Mouse (Mus musculus) myocyte (in vitro differentiated cells): ENCODE results near the gene Cmbl. TPM values are rescaled to one million over a fixed set of nuclear protein-coding genes. Genes with fewer than 3 reads are reported as not detected.
A peak's percentile ranks its signal among the peaks of the same experiment; 100 is the strongest.

Source experiments
- H3K27me3 ChIP-seq: one replicate; pipeline ENCODE4 v1.6.1; 2011; ENCODE audit not compliant: control insufficient read depth, insufficient read depth, insufficient read length
- H3K36me3 ChIP-seq: one replicate; pipeline ENCODE4 v1.6.1; 2011; ENCODE audit not compliant: control insufficient read depth, insufficient read depth
- H3K4me2 ChIP-seq: one replicate; pipeline ENCODE4 v1.6.1; 2011; ENCODE audit warnings: low read depth, control low read depth
- H3K4me3 ChIP-seq: one replicate; pipeline ENCODE4 v1.5.1; 2011; ENCODE audit warnings: mild to moderate bottlenecking, control low read depth, moderate library complexity
- H3K79me2 ChIP-seq: one replicate; pipeline ENCODE4 v1.6.1; 2011; ENCODE audit not compliant: control insufficient read depth, insufficient read depth
- H3ac ChIP-seq: one replicate; pipeline ENCODE4 v1.6.1; 2011; ENCODE audit not compliant: control insufficient read depth, insufficient read length
- CEBPB ChIP-seq: IDR thresholded peaks from 2 replicates; pipeline ENCODE4 v1.6.1; 2011; ENCODE audit warnings: mild to moderate bottlenecking, moderate library complexity; ENCODE audit not compliant: poor library complexity, insufficient read depth, severe bottlenecking
- E2F4 ChIP-seq: IDR thresholded peaks from one replicate; pipeline ENCODE4 v1.6.1; 2011; ENCODE audit warnings: mild to moderate bottlenecking, control low read depth, moderate library complexity; ENCODE audit not compliant: insufficient read depth
- MAX ChIP-seq: IDR thresholded peaks from one replicate; pipeline ENCODE4 v1.6.1; 2011; ENCODE audit warnings: low read depth, mild to moderate bottlenecking, control low read depth
- MYOD1 ChIP-seq, 3 experiments: IDR thresholded peaks; one replicate each; pipeline ENCODE4 v1.6.1; 2011; ENCODE audit warnings: control low read depth in 2 of 3, low read depth in 2 of 3, mild to moderate bottlenecking in 2 of 3, moderate library complexity in 1 of 3; ENCODE audit not compliant: insufficient read length in 2 of 3, control insufficient read depth in 1 of 3
- MYOG ChIP-seq, 3 experiments: IDR thresholded peaks; one replicate each; pipeline ENCODE4 v1.6.1; 2011; ENCODE audit warnings: control low read depth in 2 of 3, low read depth in 2 of 3, mild to moderate bottlenecking in 2 of 3; ENCODE audit not compliant: insufficient read length in 2 of 3, control insufficient read depth in 1 of 3, insufficient read depth in 1 of 3
- POLR2A ChIP-seq: IDR thresholded peaks from one replicate; pipeline ENCODE4 v1.6.1; 2011; ENCODE audit warnings: low read depth, mild to moderate bottlenecking, control low read depth, moderate library complexity; ENCODE audit not compliant: insufficient read length
- POLR2AphosphoS2 ChIP-seq: IDR thresholded peaks from one replicate; pipeline ENCODE4 v1.6.1; 2011; ENCODE audit warnings: low read depth, control low read depth; ENCODE audit not compliant: insufficient read length
- REST ChIP-seq: IDR thresholded peaks from one replicate; pipeline ENCODE4 v1.6.1; 2011; ENCODE audit warnings: mild to moderate bottlenecking, control low read depth, moderate library complexity; ENCODE audit not compliant: insufficient read depth, insufficient read length
- SRF ChIP-seq: IDR thresholded peaks from one replicate; pipeline ENCODE4 v1.6.1; 2011; ENCODE audit warnings: low read depth; ENCODE audit not compliant: control insufficient read depth, insufficient read length
- TCF12 ChIP-seq: IDR thresholded peaks from one replicate; pipeline ENCODE4 v1.6.1; 2011; ENCODE audit warnings: mild to moderate bottlenecking, control low read depth; ENCODE audit not compliant: poor library complexity, insufficient read depth, severe bottlenecking
- TCF3 ChIP-seq: IDR thresholded peaks from one replicate; pipeline ENCODE4 v1.6.1; 2011; ENCODE audit warnings: low read depth, control low read depth; ENCODE audit not compliant: insufficient read length
- USF1 ChIP-seq: IDR thresholded peaks from one replicate; pipeline ENCODE4 v1.6.1; 2011; ENCODE audit warnings: low read depth, mild to moderate bottlenecking, control low read depth, moderate library complexity
- polyA plus RNA-seq: library from polyadenylated mRNA; unstranded; fragments of >200 nt; fragmentation: generic; extraction: Trizol; gene quantifications from one replicate; pipeline ENCODE4 v1.2.1, GENCODE M21; 2012; ENCODE audit warnings: missing spikeins

The Cmbl gene
- polyA plus RNA-seq, 1 experiment = 29.0 TPM

- H3K4me2 ChIP-seq = no peak overlapping the region
These were observed 24.7 kb upstream of the Cmbl start for GRCm38 (mm10) chr15:31540513-31540802.

GRCm38 (mm10) chr15:31542013-31542958 lies 22.9 kb upstream of the Cmbl start:
- Histone ChIP-seq H3K79me2 (no peaks in the 10 kb centered on the region), H3K36me3 (no peaks in the 10 kb centered on the region), H3K4me2 (peak overlapping the region; percentile 52), H3ac (no peak overlapping the region), H3K27me3 (no peaks in the 10 kb centered on the region), H3K4me3 (no peak overlapping the region)
- no peak for TF ChIP-seq MYOG (IDR thresholded peaks at IDR 0.05; ENCODE audit: control insufficient read depth in 1 of 3, insufficient read depth in 1 of 3, insufficient read length in 2 of 3, low read depth in 2 of 3)
- no peak for TF ChIP-seq CEBPB
- no peak for TF ChIP-seq SRF

More at GRCm38 (mm10) chr15:31540513-31540802, 24.7 kb upstream of the Cmbl start:
- no peaks in the 10 kb centered on the region for H3K36me3 ChIP-seq
- TF ChIP-seq POLR2A = no peak
- no peak for TF ChIP-seq TCF12
- TF ChIP-seq REST = no peak
- TF ChIP-seq POLR2AphosphoS2 = no peak
- TF ChIP-seq MYOG (IDR thresholded peaks at IDR 0.05; ENCODE audit: control insufficient read depth in 1 of 3, insufficient read depth in 1 of 3, insufficient read length in 2 of 3, low read depth in 2 of 3) = no peak
- no peak for TF ChIP-seq SRF
- TF ChIP-seq TCF3 = no peak
- no peak for TF ChIP-seq USF1
- no peak for TF ChIP-seq E2F4
- no peak for TF ChIP-seq MYOD1 (IDR thresholded peaks at IDR 0.05; ENCODE audit: control insufficient read depth in 1 of 3, insufficient read length in 2 of 3, low read depth in 2 of 3)
- no peak for TF ChIP-seq CEBPB
- no peak for TF ChIP-seq MAX
- H3K27me3 ChIP-seq = no peaks in the 10 kb centered on the region
- H3ac ChIP-seq = no peak overlapping the region
- H3K79me2 ChIP-seq = no peaks in the 10 kb centered on the region
- no peak overlapping the region for H3K4me3 ChIP-seq

- H3K79me2 ChIP-seq = no peaks in the 10 kb centered on the region
- TF ChIP-seq POLR2A (no peak), MYOG (IDR thresholded peaks at IDR 0.05; ENCODE audit: control insufficient read depth in 1 of 3, insufficient read depth in 1 of 3, insufficient read length in 2 of 3, low read depth in 2 of 3) (no peak), USF1 (no peak), MYOD1 (IDR thresholded peaks at IDR 0.05; ENCODE audit: control insufficient read depth in 1 of 3, insufficient read length in 2 of 3, low read depth in 2 of 3) (no peak), SRF (no peak), CEBPB (no peak), TCF12 (no peak)
- no peaks in the 10 kb centered on the region for H3K27me3 ChIP-seq
- no peak overlapping the region for H3K4me3 ChIP-seq
- no peaks in the 10 kb centered on the region for H3K36me3 ChIP-seq
- H3K4me2 ChIP-seq = peak overlapping the region; percentile 52
- H3ac ChIP-seq = no peak overlapping the region
These were observed 21.9 kb upstream of the Cmbl start for GRCm38 (mm10) chr15:31543246-31543645.

- Histone ChIP-seq H3K27me3 (no peaks in the 10 kb centered on the region), H3K79me2 (no peaks in the 10 kb centered on the region), H3K4me2 (no peak overlapping the region), H3K36me3 (no peaks in the 10 kb centered on the region), H3ac (no peak overlapping the region), H3K4me3 (no peak overlapping the region)
- TF ChIP-seq POLR2A (no peak), E2F4 (no peak), TCF12 (no peak), POLR2AphosphoS2 (no peak), MYOD1 (IDR thresholded peaks at IDR 0.05; ENCODE audit: control insufficient read depth in 1 of 3, insufficient read length in 2 of 3, low read depth in 2 of 3) (no peak), SRF (no peak), MAX (no peak), CEBPB (no peak), USF1 (no peak), MYOG (IDR thresholded peaks at IDR 0.05; ENCODE audit: control insufficient read depth in 1 of 3, insufficient read depth in 1 of 3, insufficient read length in 2 of 3, low read depth in 2 of 3) (no peak), REST (no peak), TCF3 (no peak)
These were observed 20.1 kb upstream of the Cmbl start for GRCm38 (mm10) chr15:31545058-31545457.

GRCm38 (mm10) chr15:31546291-31546690 lies 18.9 kb upstream of the Cmbl start:
- Histone ChIP-seq H3ac (no peak overlapping the region), H3K36me3 (no peaks in the 10 kb centered on the region), H3K79me2 (no peaks in the 10 kb centered on the region), H3K4me2 (peak overlapping the region; percentile 69), H3K4me3 (no peak overlapping the region), H3K27me3 (no peaks in the 10 kb centered on the region)
- TF ChIP-seq MYOG (IDR thresholded peaks at IDR 0.05; ENCODE audit: control insufficient read depth in 1 of 3, insufficient read depth in 1 of 3, insufficient read length in 2 of 3, low read depth in 2 of 3) = no peak
- TF ChIP-seq E2F4 = no peak
- no peak for TF ChIP-seq POLR2AphosphoS2
- no peak for TF ChIP-seq SRF
- TF ChIP-seq TCF3 = no peak
- TF ChIP-seq REST = no peak
- no peak for TF ChIP-seq USF1
- no peak for TF ChIP-seq MAX
- TF ChIP-seq MYOD1 (IDR thresholded peaks at IDR 0.05; ENCODE audit: control insufficient read depth in 1 of 3, insufficient read length in 2 of 3, low read depth in 2 of 3) = no peak
- TF ChIP-seq TCF12 = no peak
